Mouse (Mus musculus) testis, adult 2 months (tissue): ENCODE results near the gene Fam186a.

Source experiments
- CTCF ChIP-seq: fragments of 200-500 bp; IDR thresholded peaks from 2 replicates; pipeline ENCODE4 v1.5.1; 2012; ENCODE audit warnings: low read depth, mild to moderate bottlenecking, inconsistent platforms, low read length, moderate library complexity; ENCODE audit not compliant: control insufficient read depth, insufficient read depth, insufficient replicate concordance
- POLR2A ChIP-seq: fragments of 200-500 bp; IDR thresholded peaks from 2 replicates; pipeline ENCODE4 v1.6.1; 2012; ENCODE audit warnings: low read depth, mild to moderate bottlenecking, inconsistent platforms, low read length, moderate library complexity; ENCODE audit not compliant: control insufficient read depth

DNA sequence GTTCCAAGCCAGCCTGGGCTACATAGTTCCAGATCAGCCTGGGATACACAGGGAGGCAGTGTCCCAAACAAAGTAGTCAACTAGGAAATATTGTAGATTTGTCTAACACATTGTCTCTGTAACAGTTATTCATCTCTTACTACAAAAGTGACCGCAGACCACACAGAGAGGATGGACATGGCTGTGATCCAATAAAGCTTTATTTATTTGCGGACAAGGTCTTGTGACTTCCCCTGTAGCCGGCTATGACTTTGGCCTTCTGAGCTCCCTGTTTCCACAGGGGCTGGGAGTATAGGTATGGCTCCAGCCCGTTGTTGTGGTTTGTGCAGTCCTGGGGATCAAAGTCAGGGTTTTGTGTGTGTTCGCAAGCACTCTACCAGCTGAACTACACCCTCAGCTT, 88.3 kb downstream of the Fam186a start:
- TF ChIP-seq POLR2A (no peak), CTCF (no peak)
